Mouse (Mus musculus): ENCODE data around the gene Fbln2. TPM values are rescaled to one million over a fixed set of nuclear protein-coding genes. Genes with fewer than 3 reads are reported as not detected.

Fbln2 gene
- total and polyA plus RNA-seq, 2 experiments from 2014 or later: 120 to 222 TPM

- no peak overlapping the region for H3K27ac ChIP-seq (ENCODE audit: low read depth)
- H3K4me3 ChIP-seq (ENCODE audit: low read depth, low read length): no peak overlapping the region
- no peaks in the 10 kb centered on the region for H3K27me3 ChIP-seq (ENCODE audit: control insufficient read depth, insufficient read depth, low read length)
- no peak overlapping the region for H3K9ac ChIP-seq (replicated peaks; ENCODE audit: low read depth, low read length)
- H3K4me2 ChIP-seq (ENCODE audit: low read depth, low read length): no peak overlapping the region
- H3K9me3 ChIP-seq (replicated peaks; ENCODE audit: control insufficient read depth, low read length): no peaks in the 10 kb centered on the region
- DNase-seq (ENCODE audit: low spot score) (no peak), ATAC-seq (ENCODE audit: insufficient read depth, low read depth) (no peak)
- H3K36me3 ChIP-seq (replicated peaks; ENCODE audit: control insufficient read depth, insufficient read depth, low read length): no peaks in the 10 kb centered on the region
- WGBS: 67% methylated on average over 3 of the region's 3 CpGs
- H3K4me1 ChIP-seq (ENCODE audit: control insufficient read depth, insufficient read depth): peaks cover 6% of the 10 kb centered on the region
- TF ChIP-seq EP300 (IDR thresholded peaks at IDR 0.05; ENCODE audit: low read depth): no peak
- TF ChIP-seq CTCF (IDR thresholded peaks at IDR 0.05; ENCODE audit: low read depth): no peak
Observed at GRCm38 (mm10) chr6:91192421-91192820, 19.8 kb upstream of the Fbln2 start.

- TF ChIP-seq EP300 (IDR thresholded peaks at IDR 0.05; ENCODE audit: low read depth) (no peak), CTCF (IDR thresholded peaks at IDR 0.05; ENCODE audit: low read depth) (no peak)
- ATAC-seq (ENCODE audit: insufficient read depth, low read depth) (no peak), DNase-seq (ENCODE audit: low spot score) (no peak)
- no peak overlapping the region for H3K27ac ChIP-seq (ENCODE audit: low read depth)
- no peaks in the 10 kb centered on the region for H3K9me3 ChIP-seq (replicated peaks; ENCODE audit: control insufficient read depth, low read length)
- H3K4me3 ChIP-seq (ENCODE audit: low read depth, low read length): no peak overlapping the region
- H3K27me3 ChIP-seq (ENCODE audit: control insufficient read depth, insufficient read depth, low read length): no peaks in the 10 kb centered on the region
- H3K9ac ChIP-seq (replicated peaks; ENCODE audit: low read depth, low read length): no peak overlapping the region
- H3K36me3 ChIP-seq (replicated peaks; ENCODE audit: control insufficient read depth, insufficient read depth, low read length): no peaks in the 10 kb centered on the region
- H3K4me1 ChIP-seq (ENCODE audit: control insufficient read depth, insufficient read depth): peaks cover under 1% of the 10 kb centered on the region; the same call in 1 of the 2 replicates
- H3K4me2 ChIP-seq (ENCODE audit: low read depth, low read length): no peak overlapping the region
- 69% methylated on average over 1 of the region's 1 CpGs for WGBS
Observed at GRCm38 (mm10) chr6:91192851-91193545, 19.3 kb upstream of the Fbln2 start.

DNA sequence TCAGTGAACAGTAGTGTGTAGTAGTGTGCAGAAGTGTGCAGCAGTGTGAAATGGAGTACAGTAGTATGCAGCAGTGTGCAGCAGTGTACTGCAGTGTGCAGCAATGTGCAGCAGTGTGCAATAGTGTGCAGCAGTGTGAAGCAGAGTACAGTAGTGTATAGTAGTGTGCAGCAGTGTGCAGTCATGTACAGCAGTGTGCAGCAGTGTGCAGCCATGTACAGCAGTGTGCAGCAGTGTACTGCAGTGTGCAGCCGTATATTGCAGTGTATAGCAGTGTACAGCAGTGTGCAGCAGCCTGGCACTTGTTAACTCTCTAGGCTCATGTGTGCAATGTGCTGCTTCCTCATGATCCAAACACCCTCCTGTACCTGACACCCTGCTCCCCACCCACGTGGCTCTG, 13.8 kb upstream of the Fbln2 start:
- peaks cover 14% of the 10 kb centered on the region for H3K4me1 ChIP-seq (ENCODE audit: control insufficient read depth, insufficient read depth)
- WGBS: 64% methylated on average over 2 of the region's 2 CpGs
- H3K4me2 ChIP-seq (ENCODE audit: low read depth, low read length): no peak overlapping the region
- no peak overlapping the region for H3K4me3 ChIP-seq (ENCODE audit: low read depth, low read length)
- no peak overlapping the region for H3K27ac ChIP-seq (ENCODE audit: low read depth)
- H3K27me3 ChIP-seq (ENCODE audit: control insufficient read depth, insufficient read depth, low read length): no peaks in the 10 kb centered on the region
- ATAC-seq (ENCODE audit: insufficient read depth, low read depth) (no peak), DNase-seq (ENCODE audit: low spot score) (no peak)
- TF ChIP-seq CTCF (IDR thresholded peaks at IDR 0.05; ENCODE audit: low read depth): no peak
- no peak for TF ChIP-seq EP300 (IDR thresholded peaks at IDR 0.05; ENCODE audit: low read depth)
- no peaks in the 10 kb centered on the region for H3K9me3 ChIP-seq (replicated peaks; ENCODE audit: control insufficient read depth, low read length)
- H3K36me3 ChIP-seq (replicated peaks; ENCODE audit: control insufficient read depth, insufficient read depth, low read length): no peaks in the 10 kb centered on the region
- H3K9ac ChIP-seq (replicated peaks; ENCODE audit: low read depth, low read length): no peak overlapping the region

DNA sequence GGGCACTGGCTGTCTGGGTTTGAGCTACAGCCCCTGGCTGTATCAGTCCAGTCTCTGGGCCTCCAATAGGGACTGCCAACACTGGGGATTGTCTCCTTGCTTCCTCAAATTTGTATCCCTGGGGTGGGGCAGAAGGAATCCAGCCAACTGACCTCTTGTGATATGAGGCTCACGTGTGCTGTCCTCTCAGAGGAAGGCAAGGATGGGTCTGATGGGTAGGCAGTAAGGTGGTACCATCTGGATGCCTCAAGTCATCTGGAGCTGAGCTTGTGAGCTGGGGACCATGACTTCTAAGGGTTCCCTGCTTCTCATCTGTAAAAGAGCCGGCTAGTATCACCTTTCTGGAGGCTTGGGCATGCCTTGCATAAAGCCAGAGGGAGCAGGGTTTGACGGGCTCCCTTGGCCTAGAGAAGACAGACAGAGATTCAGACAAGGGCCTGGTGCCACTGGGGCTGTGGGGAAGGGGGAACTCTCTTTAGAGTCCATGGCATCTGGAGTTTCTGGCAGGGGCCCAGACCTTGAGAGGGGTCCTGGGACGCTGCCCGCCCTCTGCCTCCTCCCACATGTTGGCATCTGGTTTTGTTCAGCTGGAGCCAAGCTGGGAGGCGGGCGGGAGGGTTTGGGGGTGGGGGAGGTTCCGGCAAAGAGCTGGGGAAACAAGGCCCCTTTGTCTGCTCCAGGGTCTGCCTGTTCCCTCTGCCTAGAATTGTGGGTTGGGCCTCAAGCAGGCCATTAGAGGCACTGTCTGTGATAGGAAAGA, 11.6 kb upstream of the Fbln2 start:
- WGBS: 23% methylated on average over 8 of the region's 8 CpGs
- DNase-seq (ENCODE audit: low spot score) (no peak), ATAC-seq (ENCODE audit: insufficient read depth, low read depth) (peak; percentile 54)

DNA sequence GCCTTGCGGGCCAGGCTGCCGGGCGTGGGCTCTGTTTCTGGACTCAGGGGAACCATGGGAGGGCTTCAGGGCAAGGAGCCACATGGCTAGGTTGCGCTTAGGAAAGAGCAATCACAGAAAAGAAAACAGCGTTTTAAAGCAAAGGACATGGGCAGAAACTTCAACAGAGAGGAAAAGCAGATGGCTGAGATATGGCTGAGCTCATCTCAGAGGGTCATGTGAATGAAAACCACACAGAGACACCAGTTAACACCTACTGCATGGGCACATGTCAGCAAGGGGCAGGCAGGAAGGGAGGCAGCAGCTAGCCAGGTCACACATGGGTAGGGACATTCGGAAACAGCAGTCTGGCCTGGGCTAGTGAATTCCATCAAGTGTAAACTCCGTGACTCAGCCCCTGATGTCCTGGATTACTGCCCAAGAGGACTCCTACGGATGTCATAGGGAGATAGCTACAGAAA, 10.3 kb upstream of the Fbln2 start:
- H3K4me1 ChIP-seq (ENCODE audit: control insufficient read depth, insufficient read depth): peaks cover 22% of the 10 kb centered on the region
- H3K4me3 ChIP-seq (ENCODE audit: low read depth, low read length): no peak overlapping the region
- no peaks in the 10 kb centered on the region for H3K27me3 ChIP-seq (ENCODE audit: control insufficient read depth, insufficient read depth, low read length)
- H3K9ac ChIP-seq (replicated peaks; ENCODE audit: low read depth, low read length): no peak overlapping the region
- TF ChIP-seq EP300 (IDR thresholded peaks at IDR 0.05; ENCODE audit: low read depth) (no peak), CTCF (IDR thresholded peaks at IDR 0.05; ENCODE audit: low read depth) (no peak)
- no peak overlapping the region for H3K27ac ChIP-seq (ENCODE audit: low read depth)
- no peak overlapping the region for H3K4me2 ChIP-seq (ENCODE audit: low read depth, low read length)
- H3K9me3 ChIP-seq (replicated peaks; ENCODE audit: control insufficient read depth, low read length): no peaks in the 10 kb centered on the region
- H3K36me3 ChIP-seq (replicated peaks; ENCODE audit: control insufficient read depth, insufficient read depth, low read length): no peaks in the 10 kb centered on the region
- 49% methylated on average over 8 of the region's 8 CpGs for WGBS
- peak; percentile 9 for DNase-seq (ENCODE audit: low spot score)
- no peak for ATAC-seq (ENCODE audit: insufficient read depth, low read depth)

More for the DNA sequence above, 11.6 kb upstream of the Fbln2 start:
- Histone ChIP-seq H3K27me3 (ENCODE audit: control insufficient read depth, insufficient read depth, low read length) (no peaks in the 10 kb centered on the region), H3K36me3 (replicated peaks; ENCODE audit: control insufficient read depth, insufficient read depth, low read length) (no peaks in the 10 kb centered on the region), H3K4me2 (ENCODE audit: low read depth, low read length) (no peak overlapping the region), H3K9ac (replicated peaks; ENCODE audit: low read depth, low read length) (no peak overlapping the region), H3K4me1 (ENCODE audit: control insufficient read depth, insufficient read depth) (peaks cover 18% of the 10 kb centered on the region), H3K27ac (ENCODE audit: low read depth) (peak overlapping the region; percentile 43; the same call in 1 of the 2 replicates), H3K4me3 (ENCODE audit: low read depth, low read length) (no peak overlapping the region), H3K9me3 (replicated peaks; ENCODE audit: control insufficient read depth, low read length) (no peaks in the 10 kb centered on the region)
- no peak for TF ChIP-seq EP300 (IDR thresholded peaks at IDR 0.05; ENCODE audit: low read depth)
- TF ChIP-seq CTCF (IDR thresholded peaks at IDR 0.05; ENCODE audit: low read depth): no peak

Measured in heart, postnatal 0 days (tissue).